Mouse (Mus musculus) spleen, postnatal 0 days (tissue): ENCODE data around the gene B4galnt1. TPM values are rescaled to one million over a fixed set of nuclear protein-coding genes. Genes with fewer than 3 reads are reported as not detected.

Source experiments
- polyA plus RNA-seq: library from polyadenylated mRNA; unstranded; fragments of >200 nt; fragmentation: Nextera tagmentation; extraction: Ambion mirVana; gene quantifications from 2 replicates; pipeline ENCODE4 v1.2.1, GENCODE M21; 2015

The B4galnt1 gene
- 22.9 and 24.8 TPM in 2 replicates for polyA plus RNA-seq

DNA sequence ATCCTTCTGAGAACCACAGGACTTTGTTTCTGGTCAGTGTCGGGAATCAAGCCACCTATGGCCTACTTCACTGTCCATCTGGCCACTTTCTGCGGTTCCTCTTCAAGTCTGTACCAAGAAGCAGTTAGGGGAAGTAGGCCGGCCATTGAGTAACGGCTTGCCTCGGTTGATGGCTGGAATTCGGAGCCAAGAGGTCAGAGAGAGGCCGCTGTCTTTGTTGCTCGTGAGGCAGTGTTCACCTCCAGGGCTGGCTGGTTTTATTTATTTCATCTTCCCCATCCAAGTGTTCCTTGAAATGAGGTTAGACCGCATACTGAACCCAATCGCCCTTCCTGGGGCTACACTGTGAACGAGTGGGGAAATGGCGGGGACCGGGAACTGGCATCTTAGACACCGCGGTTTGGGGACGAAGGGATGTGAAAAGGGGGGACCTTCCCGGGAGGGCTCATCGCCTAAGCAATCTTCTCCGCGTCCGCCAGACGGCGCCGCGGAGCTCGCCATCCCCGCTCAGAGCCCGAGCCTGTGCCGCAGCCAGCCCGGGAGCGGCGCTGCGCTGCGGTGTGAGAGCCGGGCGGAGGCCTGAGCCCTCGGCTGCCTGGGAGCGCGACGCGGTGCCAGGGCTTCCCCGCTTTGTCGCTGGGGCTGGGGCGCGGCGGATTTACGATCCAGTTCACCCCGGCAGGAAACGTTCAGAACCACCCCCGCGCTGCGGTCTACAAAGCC is at the start of gene B4galnt1:
Gene B4galnt1 (plus strand): TSS at position 595 of the 723 bp plus-strand sequence.

DNA sequence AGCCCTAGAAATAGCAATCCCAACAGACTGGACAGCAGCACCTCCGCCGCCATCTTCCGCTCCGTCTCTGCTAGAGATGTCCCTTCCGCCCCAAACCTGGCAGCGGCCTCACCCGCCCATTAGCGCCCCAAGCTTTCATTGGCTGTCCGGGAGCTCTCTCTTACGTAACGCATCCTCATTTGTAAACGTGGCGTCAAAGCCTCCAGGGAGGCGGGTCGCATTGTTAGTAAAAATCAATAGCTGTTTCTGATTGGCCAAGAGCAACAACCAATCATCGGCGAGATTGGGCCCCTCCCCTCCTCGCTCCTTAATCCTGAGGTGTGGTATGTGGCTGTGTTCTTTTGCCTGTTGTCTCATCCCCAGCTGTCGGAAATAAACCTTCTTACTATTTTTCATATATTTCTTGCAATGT is 44.0 kb upstream of the B4galnt1 start, which contains the start of gene Os9:
Gene Os9 (minus strand): TSS at position 66 of the 412 bp plus-strand sequence.

DNA sequence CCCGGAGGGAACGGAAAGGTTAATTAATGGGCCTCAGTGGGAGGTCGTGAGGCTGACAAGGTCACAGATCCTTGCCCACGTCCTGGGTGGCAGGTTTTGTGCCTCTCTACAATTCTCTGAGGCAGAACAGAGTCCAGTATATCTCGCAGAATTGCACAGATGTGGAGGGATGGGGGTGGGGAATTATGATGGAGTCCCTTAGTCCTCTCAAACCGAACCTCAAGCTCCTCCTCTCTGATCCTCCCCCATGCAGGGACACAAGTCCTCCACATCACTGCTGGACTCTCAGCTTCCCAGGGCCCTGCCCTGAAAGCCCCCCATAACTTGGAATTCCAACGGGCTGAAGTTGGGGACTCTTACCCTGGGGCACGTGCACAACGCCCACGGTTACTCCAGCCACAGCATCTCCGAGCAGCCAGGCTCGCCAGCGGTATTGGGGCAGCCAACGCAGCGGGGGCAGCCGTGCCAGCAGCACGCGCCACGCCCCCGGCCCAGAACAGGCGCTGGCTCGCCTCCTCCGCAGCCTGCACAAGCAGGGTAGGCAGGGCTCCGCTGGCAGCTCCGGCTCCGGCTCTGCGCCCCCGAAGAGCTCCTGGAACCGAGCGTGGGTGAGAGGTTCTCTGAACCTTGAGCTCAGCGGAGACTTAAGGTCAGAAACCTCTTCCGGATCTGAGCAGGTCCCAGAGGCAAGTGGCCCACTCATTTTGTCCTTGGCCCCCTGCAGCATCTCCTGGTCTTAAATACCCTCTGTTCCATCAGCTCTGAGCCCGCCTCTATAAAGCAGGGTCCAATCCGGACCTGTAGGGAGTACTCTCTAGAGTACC is 15.1 kb downstream of the B4galnt1 start, which contains the start of gene Slc26a10:
Gene Slc26a10 (minus strand): TSS at position 775 of the 824 bp plus-strand sequence.

DNA sequence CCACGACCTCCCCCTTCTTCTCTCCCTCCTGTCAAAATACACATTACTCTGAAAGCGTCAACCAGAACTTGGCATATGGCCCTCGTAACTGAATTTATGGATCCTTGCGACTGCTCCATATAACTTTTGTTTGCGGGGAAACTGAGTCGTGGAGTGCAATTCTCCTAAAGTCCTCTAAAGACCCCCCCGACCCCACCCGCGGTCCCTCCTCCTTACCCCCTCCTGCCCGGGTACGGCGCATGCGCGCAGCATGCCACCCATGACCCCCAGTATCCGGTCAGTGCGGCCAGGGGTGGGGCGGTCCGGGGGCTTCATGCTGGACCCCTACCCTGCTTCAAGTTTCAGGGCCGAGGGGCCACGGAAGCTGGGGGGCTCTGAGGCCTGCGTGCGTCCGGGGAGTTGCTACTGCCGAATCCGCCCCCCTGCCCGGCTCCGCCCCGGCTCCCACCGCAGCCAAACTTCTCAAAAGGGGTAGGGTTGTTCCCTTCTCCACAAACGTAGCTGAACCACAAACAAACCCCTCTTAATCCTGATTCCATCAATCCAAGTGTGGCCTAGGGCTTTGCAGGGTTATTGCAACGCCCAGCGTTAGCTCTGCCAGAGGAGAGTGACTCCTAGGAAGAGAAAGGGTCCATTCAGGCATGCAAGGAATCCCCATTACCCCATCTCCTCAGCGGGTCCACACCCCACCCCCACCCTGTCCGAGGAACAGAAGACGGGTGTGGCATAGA is 24.8 kb downstream of the B4galnt1 start, which contains the start of gene Arhgef25:
Gene Arhgef25 (minus strand): TSS at position 433 of the 731 bp plus-strand sequence.

DNA sequence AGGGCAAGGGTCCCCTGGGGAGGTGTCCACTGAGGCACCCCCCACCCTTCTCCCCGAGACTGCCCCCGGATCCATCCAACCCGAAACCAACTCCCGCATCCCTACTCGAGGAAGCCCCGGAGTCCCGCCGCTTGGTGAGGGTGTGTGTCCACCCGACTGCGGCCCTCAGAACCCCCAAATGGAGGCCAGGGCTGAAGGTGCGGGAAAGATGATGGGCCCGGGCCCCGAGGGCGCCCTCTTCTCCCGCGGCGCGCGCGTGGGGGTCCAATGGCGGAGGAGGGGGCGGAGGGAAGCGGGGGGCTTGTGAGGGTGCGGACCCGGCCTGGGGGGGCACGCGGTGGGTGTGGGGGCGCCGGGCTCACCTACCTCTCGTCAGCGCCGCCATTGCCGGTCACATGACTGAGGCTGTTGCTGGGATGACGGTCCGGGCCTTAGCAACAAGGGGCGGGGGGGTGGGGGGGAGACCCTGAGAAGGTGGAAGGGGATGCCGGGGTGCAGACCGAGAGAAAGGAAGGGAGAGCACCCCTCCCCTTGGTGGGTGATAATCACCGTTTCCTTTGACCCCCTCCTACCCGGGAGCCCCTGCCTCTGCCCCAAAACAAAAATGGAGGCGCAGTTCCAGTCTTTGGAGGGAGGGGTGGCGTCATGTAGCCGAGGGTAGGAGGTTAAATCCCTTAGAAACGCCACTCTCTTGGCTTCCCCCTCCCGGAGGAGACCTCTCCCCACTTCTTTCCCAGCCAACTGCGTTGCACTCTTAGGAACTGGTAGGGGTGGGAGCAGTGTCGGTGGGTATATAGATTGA is 30.5 kb downstream of the B4galnt1 start, which contains the start of gene Dtx3:
Gene Dtx3 (minus strand): TSS at position 401 of the 802 bp plus-strand sequence.

DNA sequence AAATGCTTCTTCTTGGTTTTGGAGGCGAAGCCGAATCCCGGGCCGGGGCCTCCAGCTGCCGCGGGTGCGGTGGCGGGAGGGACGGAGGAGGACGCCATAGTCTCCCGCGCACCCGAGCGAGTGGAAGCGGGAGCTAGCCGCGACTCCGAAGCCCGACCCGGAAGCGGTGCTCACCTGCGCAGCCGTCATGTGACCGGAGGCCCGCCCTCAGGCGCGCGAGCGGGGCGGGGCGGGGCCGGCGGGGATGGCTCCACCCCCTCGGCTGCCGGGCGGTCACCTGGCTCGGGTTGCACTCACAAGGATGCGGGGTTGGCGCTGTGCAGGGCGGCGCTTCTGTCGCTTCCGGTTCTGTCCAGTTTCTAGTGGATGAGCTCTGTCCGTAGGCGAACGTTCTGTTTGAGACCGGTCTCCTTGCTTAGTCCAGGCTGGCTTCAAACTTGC is 46.4 kb downstream of the B4galnt1 start, which contains the start of gene Pip4k2c:
Gene Pip4k2c (minus strand): TSS at position 172 of the 441 bp plus-strand sequence.

Other genes starting within 250 kb of the B4galnt1 start
- gene Ctdsp2, start 186.5 kb upstream of the B4galnt1 start, polyA plus RNA-seq, result 29.4 and 36.8 TPM in 2 replicates
- 0.08 and 0.22 TPM in 2 replicates for gene Avil, start 164.5 kb upstream of the B4galnt1 start, polyA plus RNA-seq
- gene Tsfm, start 134.4 kb upstream of the B4galnt1 start, polyA plus RNA-seq, result 53.2 and 54.6 TPM in 2 replicates
- 30.3 and 30.7 TPM in 2 replicates for gene Mettl1, start 123.8 kb upstream of the B4galnt1 start, polyA plus RNA-seq
- gene Eef1akmt3, start 123.7 kb upstream of the B4galnt1 start, polyA plus RNA-seq, result 0.10 and 0.16 TPM in 2 replicates
- not detected in 2 replicates for gene Cyp27b1, start 117.0 kb upstream of the B4galnt1 start, polyA plus RNA-seq
- gene March9, start 105.0 kb upstream of the B4galnt1 start, polyA plus RNA-seq, result 0.08 and 0.11 TPM in 2 replicates
- gene Cdk4, start 101.7 kb upstream of the B4galnt1 start, polyA plus RNA-seq, result 558 and 561 TPM in 2 replicates
- 37.4 and 47.0 TPM in 2 replicates for gene Tspan31, start 95.0 kb upstream of the B4galnt1 start, polyA plus RNA-seq
- 2.5 and 3.6 TPM in 2 replicates for gene Agap2, start 89.9 kb upstream of the B4galnt1 start, polyA plus RNA-seq
- 47.0 and 54.4 TPM in 2 replicates for gene Os9, start 44.1 kb upstream of the B4galnt1 start, polyA plus RNA-seq
- 1.5 and 1.6 TPM in 2 replicates for gene Slc26a10, start 15.4 kb downstream of the B4galnt1 start, polyA plus RNA-seq
- gene Arhgef25, start 24.9 kb downstream of the B4galnt1 start, polyA plus RNA-seq, result 13.1 and 17.5 TPM in 2 replicates
- gene Dtx3, start 30.5 kb downstream of the B4galnt1 start, polyA plus RNA-seq, result 36.1 and 42.7 TPM in 2 replicates
- 41.4 and 44.1 TPM in 2 replicates for gene Pip4k2c, start 46.4 kb downstream of the B4galnt1 start, polyA plus RNA-seq
- gene Kif5a, start 98.1 kb downstream of the B4galnt1 start, polyA plus RNA-seq, result 0.06 and 0.15 TPM in 2 replicates
- gene Dctn2, start 101.1 kb downstream of the B4galnt1 start, polyA plus RNA-seq, result 94.5 and 104 TPM in 2 replicates
- 11.7 and 14.1 TPM in 2 replicates for gene Mbd6, start 123.8 kb downstream of the B4galnt1 start, polyA plus RNA-seq
- 79.4 and 88.0 TPM in 2 replicates for gene Mars, start 146.6 kb downstream of the B4galnt1 start, polyA plus RNA-seq
- gene Arhgap9, start 156.7 kb downstream of the B4galnt1 start, polyA plus RNA-seq, result 38.7 and 46.0 TPM in 2 replicates
- 0.66 and 1.1 TPM in 2 replicates for gene Gli1, start 176.7 kb downstream of the B4galnt1 start, polyA plus RNA-seq
- gene Inhbe, start 189.2 kb downstream of the B4galnt1 start, polyA plus RNA-seq, result not detected in 2 replicates
- not detected in 2 replicates for gene Inhbc, start 205.2 kb downstream of the B4galnt1 start, polyA plus RNA-seq
- gene R3hdm2, start 215.1 kb downstream of the B4galnt1 start, polyA plus RNA-seq, result 14.1 and 16.8 TPM in 2 replicates